Mouse (Mus musculus): ENCODE data around the gene Pip5kl1.

Pip5kl1 gene

DNA sequence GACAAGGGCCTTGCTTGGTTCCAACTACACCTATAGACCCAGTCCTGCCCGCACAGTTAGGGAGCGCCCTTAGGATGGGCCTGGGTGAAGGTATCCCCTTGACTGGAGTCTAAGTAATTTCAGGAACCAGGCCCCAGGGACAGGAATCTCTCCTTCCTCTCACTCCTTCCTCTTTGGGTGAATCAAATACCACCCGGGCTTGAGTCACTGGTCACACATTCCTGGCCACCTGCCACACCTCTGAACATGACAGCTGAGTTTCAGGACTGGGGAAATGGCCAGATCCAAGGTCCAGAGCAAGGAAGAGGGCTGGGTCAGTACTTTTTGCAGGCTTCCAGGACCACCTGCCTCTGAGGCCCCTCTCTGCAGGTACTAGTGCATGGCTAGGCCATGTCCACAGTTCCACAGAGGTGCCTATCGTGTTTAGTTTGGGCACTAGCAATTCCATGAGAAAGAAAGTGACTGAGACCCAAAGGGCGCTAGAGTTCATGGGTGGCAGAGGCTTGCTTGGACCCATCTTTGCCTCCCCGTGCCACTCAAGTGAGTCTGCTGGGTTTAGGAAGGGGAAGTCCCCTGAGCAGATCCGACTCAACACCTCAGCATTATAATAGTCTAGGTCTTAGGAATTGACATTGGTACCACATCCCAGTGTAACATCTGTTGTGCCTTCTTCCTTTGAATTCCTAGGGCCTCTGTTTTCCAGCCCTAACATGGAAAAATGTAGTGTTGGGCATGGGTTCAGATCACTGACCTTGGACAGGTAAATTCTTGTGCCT is 26.4 kb upstream of the Pip5kl1 start:
- no peak for DNase-seq (ENCODE audit: low spot score in 2 of 2)

DNA sequence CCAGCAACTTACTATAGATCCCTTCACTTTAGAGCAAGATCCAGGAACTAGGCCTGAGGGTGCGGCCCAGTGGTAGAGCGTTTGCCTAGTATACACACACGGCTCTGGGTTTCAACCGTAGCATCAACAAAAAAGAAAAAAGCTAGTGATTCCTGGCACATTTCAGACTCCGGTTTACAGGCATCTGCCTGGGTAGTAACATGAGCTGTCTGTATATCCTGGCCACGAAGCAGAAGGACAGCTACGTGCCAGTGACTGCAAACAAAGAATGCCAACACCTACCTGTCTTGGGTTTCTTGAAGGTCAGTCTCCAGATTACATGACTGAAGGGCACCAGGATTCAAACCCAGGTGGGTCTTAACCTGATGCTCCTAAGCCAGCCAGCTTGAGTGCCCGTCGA is 25.4 kb upstream of the Pip5kl1 start:
- no peak for DNase-seq (ENCODE audit: low spot score in 2 of 2)

DNA sequence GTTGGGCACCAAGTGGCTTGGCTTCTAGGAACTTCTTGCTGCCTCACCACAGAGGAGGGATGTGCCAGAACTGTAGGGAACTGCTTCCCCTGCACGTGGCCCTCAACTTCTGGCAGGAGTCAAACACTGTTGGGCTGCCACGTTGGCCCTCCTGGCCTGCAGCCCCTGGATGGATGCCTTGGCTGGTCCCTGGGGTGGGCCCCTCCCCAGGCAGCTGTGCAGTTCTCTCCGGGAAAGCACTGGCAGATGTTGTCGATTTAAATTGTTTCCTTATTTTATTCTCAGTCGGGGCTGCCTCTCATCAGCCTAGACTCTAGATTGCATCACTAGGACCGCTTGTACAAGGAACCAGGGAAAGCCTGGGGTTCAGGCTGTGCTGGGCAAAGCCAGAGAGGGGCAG is 24.8 kb upstream of the Pip5kl1 start:
- DNase-seq (ENCODE audit: low spot score in 2 of 2): no peak

DNA sequence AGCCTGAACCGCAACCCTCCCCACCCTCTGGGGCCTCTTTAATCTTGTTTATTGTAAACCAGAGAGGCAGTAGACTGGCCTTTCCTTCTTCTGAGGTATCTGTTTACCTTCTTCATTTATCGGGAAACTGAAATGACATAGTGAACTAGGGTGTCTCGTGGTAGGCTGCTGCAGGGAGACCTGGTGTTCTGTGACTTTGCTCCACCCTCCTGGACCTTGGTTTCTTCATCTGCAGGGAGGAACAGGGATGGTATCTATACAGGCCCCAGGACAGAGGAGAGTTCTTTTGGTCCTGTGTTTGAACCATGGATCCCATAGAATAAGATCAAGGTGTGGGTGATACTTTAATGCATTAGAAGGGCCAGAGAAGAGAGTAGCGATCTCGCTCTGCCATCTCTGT is 23.4 kb upstream of the Pip5kl1 start:
- DNase-seq (ENCODE audit: low spot score in 2 of 2): no peak

DNA sequence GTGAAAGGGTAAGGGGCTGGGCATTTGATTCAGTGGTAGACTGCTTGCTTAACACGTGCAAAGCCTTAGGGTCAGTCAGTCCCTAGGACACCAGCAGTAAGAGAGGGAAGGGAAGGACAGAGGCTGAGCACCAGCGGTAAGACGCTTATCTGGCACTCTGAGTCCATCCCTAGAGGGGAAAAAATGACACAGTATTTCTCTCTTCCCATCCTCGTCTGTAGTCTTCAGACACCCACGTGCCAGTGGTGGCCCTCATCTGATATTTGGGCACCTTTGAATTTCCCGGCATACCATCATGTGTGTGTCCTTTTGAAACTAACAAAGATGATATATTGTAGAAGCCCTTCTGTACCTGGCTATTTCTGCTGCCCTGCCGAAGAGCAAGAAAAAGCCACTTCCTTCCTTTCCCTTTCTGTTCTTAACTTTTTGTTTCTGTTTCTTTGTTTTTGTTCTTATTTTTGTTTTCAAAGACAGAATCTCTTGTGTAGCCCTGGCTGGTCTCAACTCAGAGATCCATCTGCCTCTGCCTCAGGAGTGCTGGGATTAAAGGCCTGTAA is 20.9 kb upstream of the Pip5kl1 start:
- DNase-seq (ENCODE audit: low spot score in 2 of 2): no peak

DNA sequence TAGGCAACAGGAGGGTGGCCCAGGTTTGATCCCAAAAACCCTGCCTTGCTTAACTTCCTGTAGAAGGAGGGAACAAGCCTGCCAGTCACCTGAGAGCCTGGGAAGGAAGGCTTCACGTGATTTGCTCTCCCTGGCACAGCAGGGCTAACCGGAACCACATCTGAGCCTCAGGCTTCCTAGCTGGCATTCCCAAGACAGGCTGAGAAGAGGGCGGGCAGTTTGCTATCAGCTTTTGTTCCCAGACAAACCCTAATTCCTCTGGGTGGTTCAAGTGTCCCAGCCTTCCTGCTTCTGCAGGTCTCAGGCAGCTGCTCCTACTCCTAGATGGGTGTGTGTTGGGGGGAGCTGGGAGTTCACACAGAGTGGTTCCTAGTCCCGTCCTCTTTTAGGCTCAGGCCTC is 19.1 kb upstream of the Pip5kl1 start:
- no peak for DNase-seq (ENCODE audit: low spot score in 2 of 2)

DNA sequence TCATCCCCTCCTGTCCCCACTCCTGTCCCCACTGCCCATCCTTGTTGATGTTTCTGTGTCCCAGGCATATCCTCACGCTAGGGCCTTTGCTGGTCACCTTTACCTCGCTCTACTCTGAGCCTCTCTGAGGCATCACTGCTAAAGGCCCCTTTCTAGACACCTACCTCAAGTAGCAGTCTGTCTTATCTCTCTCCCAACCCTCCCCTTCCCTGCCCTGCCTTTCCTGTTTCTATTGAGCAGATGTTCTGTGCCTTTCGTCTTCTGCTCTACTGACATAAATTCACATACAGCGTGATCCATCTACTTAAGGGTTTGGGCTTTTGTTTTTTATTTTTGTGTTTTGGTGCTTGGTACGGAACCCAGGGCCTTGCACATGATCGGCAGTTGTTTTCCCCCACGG is 18.6 kb upstream of the Pip5kl1 start:
- no peak for DNase-seq (ENCODE audit: low spot score in 2 of 2)

DNA sequence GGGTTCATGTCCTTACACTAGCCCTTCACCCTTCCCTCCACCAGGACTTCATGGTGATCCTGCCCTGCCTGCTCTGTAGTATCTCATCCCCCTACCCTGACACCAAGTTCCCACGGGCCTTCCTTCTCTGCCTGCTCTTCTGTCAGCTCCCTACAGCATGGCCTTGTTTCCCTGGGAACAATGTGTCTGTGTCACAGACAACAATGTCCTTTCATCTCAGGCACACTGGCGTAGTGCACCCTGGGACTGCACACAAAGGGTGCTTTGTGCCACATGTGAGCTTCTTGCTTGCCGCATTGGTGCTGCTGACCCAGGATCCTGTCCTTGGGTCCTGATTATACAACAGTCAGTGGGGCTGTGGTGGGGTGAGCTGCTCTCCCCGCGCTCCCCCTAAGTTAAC is 15.0 kb upstream of the Pip5kl1 start:
- no peak for DNase-seq (ENCODE audit: low spot score in 2 of 2)

DNA sequence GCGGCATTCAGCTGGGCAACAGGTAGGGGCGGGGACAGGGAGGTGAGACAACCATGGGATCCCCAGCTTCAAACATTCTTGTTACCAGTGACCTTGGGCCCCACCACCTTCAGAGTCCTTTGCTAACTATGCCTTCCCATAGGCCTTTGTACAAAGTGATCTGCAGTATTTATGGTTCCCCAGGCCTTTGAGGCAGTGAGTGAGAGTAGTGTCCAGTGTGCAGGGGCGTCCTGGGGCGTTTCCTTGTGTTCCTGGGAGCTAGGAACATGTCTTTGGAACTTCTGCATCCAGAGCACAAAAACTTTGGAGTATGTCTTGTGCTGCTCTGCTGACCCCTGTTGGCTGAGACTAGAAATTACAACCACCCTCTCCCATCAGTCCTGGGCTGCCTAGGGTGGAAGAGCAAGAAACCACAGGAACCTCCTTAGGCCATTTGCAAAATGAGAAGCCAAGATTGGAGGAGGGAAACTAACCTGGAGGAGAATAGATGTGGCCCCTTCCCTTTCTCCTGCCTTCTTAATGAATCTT is 8.0 kb upstream of the Pip5kl1 start:
- peak; percentile 47 to 66 for DNase-seq (ENCODE audit: low spot score in 2 of 2)

DNA sequence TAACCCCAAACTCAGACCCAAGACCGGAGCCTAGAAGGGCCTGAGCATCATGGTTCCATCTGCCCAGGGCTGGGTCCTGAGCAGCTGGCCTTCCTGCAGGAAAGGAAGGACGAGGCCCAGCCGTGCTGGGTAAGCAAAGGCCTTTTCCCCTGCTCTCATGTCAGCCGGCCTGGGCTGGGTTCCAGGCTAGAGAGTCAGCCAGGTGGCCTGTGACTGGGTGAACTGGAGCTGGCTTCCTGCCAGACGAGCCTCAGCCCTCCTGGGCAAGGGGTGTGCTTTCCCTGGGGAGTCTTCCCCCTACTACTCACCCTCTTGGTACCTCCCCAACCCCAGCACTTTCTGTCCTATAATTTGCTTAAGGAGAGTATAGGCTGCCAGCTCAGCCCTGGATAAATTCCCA is 6.4 kb upstream of the Pip5kl1 start:
- DNase-seq (ENCODE audit: low spot score in 2 of 2): no peak

DNA sequence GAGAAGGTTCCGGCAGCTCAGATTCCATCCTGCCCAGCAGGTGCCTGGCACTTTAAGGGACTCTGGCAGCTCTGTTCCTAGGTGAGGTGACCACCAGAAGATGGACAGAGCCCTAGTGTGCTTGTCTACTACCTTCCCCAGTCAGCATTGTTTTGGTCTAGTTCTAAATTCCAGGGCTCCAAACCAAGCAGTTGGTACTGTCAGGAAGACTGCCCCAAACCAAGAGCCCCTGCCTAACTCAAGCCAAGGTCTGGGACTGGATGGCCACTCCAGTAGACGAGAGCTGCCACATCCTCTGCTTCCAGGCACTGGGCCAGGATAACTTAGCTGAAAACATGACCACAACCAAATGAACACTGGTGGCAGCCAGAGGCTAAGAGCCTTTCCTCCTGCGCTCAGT is 5.7 kb upstream of the Pip5kl1 start:
- no peak for DNase-seq (ENCODE audit: low spot score in 2 of 2)

DNA sequence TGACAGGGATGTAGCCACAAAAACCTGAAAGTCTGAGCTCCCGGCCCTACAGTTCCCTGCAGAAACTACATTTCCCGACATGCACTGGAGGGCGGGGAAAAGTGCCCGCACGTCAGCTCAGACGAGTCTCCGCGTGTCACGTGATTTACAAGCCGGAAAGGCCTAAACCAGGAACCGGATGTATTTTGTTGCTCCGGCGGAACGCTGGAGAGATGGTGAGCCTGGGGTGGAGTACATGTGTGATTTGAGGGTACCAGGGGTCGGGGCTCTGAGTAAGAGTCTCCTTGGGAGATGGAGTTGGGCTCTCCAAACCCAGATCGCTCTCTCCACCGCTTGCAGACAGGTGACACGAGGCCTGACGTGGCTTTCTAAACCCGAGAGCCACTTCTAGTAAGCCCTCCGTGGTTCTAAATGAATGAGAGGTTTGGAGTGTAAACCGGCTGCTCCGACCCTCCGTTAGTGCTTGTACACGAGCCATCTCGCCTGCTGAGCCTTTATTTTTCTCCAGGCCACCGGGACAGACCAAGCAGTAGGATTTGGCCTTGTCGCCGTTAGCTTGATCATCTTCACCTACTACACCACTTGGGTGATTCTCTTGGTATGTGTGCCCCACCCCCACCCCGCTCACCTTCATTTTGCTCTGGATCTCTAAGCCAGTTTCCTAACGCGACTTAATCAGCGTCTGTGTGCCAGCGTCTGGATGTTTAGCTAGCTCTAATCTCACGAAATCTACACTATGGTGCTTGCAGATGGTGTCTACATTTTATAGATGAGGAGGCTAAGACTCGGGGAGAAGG is 3.7 kb upstream of the Pip5kl1 start, which contains the start of gene Dpm2:
TSS of gene Dpm2 (plus strand) at position 161 of the 797 bp plus-strand sequence.
- peak; percentile 73 to 85 for DNase-seq (ENCODE audit: low spot score in 2 of 2)

DNA sequence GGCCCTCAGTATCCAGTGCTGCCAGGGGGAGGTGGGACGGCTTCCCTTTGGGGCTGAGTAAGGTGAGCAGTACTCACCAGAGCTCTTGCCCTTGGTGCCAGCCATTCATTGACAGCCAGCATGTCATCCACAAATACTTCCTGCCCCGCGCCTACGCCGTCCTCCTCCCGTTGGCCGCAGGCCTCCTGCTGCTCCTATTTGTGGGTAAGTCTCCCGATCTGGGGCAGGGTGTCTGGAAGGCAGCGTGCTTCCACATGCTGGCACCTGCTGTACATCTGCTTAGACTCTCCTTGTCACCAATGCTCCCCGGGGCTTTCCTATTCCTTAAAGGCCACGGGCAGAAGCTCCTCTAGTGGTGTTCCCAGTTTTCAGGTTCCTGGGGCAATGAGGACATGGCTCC is 2.4 kb upstream of the Pip5kl1 start:
- DNase-seq (ENCODE audit: low spot score in 2 of 2): no peak

DNA sequence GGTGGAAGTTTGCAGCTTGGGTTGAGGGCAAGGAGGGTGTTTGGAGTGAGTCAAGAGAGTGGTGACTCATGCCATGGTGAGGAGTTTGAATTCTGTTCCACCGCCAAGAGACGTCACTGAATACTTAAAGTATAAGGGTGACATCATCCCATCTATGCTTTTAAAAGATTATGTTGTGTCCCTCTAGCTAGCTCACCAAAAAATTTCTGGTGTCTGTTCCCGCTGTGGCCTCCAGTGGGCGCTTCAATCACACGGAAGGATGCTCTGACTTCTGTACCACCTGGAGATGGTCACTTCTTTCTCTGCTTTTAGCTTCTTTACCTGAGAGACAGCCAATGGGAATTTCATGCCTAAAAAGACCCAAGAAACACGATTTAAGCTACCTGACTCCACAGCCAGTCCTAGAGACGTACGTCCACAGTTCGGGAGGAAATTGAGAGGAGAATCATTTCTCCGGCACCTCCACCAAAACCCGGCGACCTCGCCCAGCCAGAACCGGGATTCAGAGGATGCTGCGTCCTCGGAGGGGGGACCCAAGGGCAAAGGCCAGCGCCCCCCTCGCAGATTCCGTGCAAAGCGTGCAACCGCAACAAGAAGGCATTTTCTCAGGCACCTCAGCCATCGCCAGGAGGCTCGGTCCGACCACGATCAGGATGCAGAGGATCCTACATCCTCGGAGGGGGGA is 446 bp downstream of the Pip5kl1 start:
- DNase-seq (ENCODE audit: low spot score in 2 of 2): peak; percentile 41 to 71

DNA sequence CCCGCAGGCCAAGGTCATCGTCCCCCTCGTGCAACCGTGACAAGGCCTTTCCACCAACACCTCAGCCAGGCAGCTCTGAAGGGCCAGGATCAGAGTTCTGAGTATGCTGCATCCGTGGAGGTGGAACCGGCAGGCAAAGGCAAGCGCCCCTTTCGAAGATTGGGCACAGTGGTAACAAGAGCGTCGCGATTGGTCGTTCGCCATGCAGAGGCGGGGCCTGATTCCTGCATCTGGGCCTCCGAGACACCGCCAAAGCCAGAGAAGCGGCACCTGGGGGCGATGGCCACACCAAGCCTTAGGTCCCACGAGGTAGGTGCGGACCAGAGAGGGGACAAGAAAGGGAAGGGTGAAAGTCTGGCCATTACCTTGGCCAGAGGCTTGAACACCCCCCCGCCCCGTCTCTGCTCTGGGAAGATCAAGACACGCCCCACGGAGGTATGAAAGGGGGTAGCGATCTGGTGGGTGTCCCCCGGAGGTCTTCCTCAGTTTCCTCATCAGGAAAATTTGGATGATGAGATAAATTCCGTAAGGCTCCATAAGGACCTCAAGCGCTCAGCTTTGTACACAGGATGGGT is 1.1 kb downstream of the Pip5kl1 start, which contains the start of gene 9430097D07Rik:
TSS of gene 9430097D07Rik (minus strand) at position 99 of the 575 bp plus-strand sequence.
- peak; percentile 50 to 63 for DNase-seq (ENCODE audit: low spot score in 2 of 2)

DNA sequence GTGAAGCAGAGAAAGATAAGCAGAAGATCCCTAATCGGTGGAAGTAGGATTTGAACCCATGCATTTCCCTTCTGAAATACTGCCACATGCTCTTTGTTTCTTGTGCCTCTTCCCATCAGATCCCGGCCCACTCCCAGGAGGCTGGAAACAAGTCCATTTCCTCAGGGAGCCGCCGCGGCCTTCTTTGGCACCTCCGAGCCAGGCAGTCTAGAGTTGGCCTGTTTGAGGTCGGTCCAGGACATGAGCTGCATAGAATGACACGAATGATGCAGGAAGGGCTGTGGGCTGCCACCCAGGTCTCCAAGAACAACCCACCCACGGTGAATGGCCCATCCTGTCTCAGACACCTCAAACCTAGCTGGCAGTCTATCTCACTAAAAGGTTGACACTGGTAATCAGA is 1.9 kb downstream of the Pip5kl1 start:
- DNase-seq (ENCODE audit: low spot score in 2 of 2): no peak

DNA sequence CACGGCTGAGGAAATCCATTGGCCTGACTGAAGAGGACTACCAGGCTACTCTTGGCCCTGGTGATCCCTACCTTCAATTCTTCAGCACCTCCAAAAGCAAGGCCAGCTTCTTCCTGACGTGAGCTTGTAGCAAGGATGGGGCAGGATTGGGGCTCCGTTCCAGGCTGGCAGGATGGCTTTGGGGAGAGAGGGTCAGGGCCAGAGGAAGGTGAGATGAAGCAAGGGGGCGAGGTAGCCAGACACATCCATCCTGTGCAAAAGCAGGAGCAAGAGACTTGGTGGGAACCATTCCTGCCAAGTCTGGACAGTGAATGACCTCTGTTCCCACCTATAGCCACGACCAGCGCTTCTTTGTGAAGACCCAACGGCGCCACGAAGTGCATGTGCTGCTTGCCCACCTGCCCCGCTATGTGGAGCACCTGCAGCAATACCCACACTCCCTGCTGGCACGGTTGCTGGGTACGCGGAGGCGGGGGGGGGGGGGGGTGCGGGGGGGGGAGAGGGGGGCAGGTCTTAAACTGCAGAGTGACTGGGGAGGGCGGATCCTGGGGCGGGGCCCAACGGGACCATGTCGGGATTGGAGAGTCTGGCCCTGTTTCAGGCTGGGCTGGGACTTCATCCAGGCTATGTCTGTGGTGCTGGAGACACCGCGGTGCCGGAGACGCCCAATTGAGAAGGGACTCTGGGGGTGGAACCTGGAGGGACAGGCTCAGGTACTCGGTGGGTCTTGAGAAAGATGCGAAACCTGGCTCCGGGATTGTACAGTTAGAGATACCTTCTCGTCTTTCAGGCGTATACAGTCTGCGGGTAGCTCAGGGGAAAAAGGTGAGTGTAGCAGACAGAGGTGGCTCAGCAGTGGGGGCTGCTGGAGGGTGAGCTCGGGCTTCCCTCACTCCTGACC is 3.8 kb downstream of the Pip5kl1 start:
- no peak for DNase-seq (ENCODE audit: low spot score in 2 of 2)

DNA sequence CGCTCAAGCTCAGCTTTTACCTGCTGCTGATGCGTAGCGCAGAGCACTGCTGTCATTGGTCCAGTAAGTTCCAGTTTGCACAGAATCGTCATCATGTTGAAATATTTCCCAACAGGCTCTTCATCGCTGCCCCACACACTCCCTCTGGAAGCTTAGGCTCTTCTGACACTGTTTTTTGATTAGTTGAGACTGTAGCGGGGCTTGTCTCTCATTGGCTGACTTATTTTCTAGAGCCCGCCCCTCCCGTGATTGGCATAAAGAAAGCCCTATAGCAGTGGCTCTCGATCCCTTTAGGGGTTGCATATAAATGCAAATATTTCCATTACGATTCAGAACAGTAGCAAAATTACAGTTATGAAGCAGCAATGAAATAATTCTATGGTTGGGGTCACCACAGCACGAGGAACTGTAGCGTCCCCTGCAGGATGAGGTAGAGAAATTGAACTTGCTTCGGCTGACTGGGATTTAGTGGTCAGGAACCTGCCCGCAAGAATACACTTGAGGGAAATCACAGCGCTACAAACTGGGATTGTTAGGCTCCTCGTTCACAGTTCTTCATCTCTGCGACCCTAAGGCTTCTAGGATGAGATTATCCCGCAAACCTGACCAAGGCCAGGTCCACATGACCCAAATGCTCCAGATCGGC is 7.0 kb downstream of the Pip5kl1 start:
- DNase-seq (ENCODE audit: low spot score in 2 of 2): peak; percentile 36 to 64

DNA sequence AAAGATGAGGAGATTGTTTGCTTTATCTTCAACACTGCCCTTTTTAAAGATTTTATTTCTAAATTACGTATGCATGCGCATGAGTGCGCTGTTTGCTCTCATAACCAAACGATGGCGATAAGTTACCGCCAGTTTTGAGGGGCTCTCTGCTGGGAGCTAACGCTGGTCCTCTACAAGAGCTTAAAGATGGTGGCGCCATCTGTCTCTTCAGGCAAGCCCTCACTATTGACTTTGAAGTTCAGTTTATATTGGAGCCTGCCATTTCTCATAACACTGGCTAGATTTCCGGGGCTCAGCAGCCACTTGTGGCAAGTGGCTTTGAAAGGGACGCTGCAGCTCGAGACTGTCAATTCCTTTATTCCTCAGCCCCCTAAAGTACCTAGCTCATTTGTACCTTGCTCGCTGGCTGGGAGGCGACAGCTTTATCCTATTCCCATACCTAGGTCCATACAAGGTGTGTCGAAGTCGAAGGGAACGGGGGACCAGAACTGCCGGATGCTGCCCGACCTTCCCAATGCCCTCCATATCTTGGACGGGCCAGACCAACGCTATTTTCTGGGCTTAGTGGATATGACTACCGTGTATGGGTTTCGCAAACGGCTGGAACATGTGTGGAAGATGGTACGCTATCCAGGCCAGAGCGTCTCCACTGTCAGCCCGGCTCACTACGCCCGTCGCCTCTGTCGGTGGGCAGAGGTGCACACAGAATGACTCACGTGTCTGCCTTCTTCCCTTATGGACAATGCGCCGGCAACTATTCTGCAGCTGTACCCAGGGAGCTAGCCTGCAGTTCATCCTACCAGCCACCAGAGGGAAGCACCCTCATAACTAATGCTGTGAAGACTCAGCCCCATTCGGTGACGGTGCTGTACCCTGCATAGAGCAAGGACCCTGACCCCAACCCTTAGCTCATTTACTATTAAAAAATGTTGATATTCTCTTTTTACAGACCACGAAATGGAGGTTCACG is 8.5 kb downstream of the Pip5kl1 start:
- DNase-seq (ENCODE audit: low spot score in 2 of 2): peak; percentile 40 to 82

All from cerebellum, postnatal 4 days (tissue).